Mouse (Mus musculus) limb, embryonic 15.5 days (tissue): ENCODE data around the gene Apol9a. TPM values are rescaled to one million over a fixed set of nuclear protein-coding genes. Genes with fewer than 3 reads are reported as not detected.
"Not testable (repeated sequence)": the region's sequence is repeated elsewhere in the genome, so short reads cannot be mapped to it uniquely, and the experiment has no call there.

Experiments
- ATAC-seq: fragments of 200-750 bp; cut with Nextera tagmentation; 2 replicates; pipeline ENCODE4 v1.8.0; 2017; ENCODE audit warnings: low read depth, moderate TSS enrichment; ENCODE audit not compliant: insufficient number of reproducible peaks, low FRiP score, low TSS enrichment
- H3K27ac ChIP-seq: fragments of 300-500 bp; sonication (generic); 2 replicates; pipeline ENCODE4 v1.5.1; 2015; ENCODE audit warnings: moderate library complexity, mild to moderate bottlenecking, inconsistent platforms
- H3K27me3 ChIP-seq: fragments of 300-500 bp; sonication (generic); 2 replicates; pipeline ENCODE4 v1.6.1; 2015; ENCODE audit warnings: inconsistent platforms
- H3K36me3 ChIP-seq: fragments of 300-500 bp; sonication (generic); 2 replicates; pipeline ENCODE4 v1.6.1; 2015; ENCODE audit warnings: inconsistent platforms
- H3K4me1 ChIP-seq: fragments of 300-500 bp; sonication (generic); 2 replicates; pipeline ENCODE4 v1.6.1; 2015; ENCODE audit warnings: inconsistent platforms
- H3K4me2 ChIP-seq: fragments of 300-500 bp; sonication (generic); 2 replicates; pipeline ENCODE4 v1.6.1; 2015; ENCODE audit warnings: mild to moderate bottlenecking, inconsistent platforms
- H3K4me3 ChIP-seq: fragments of 300-500 bp; sonication (generic); 2 replicates; pipeline ENCODE4 v1.5.1; 2015; ENCODE audit warnings: mild to moderate bottlenecking, inconsistent platforms
- H3K9ac ChIP-seq: fragments of 300-500 bp; sonication (generic); 2 replicates; pipeline ENCODE4 v1.6.1; 2015; ENCODE audit warnings: inconsistent platforms
- H3K9me3 ChIP-seq: fragments of 300-500 bp; sonication (generic); 2 replicates; pipeline ENCODE4 v1.6.1; 2016; ENCODE audit warnings: inconsistent platforms
- WGBS: fragments of 180-500 bp; shearing (Covaris S2); methylation state at CpG from one replicate; pipeline ENCODE4 v1.1.7; 2015; 5-methylcytosine and 5-hydroxymethylcytosine counted together
- polyA plus RNA-seq: library from polyadenylated mRNA; unstranded; fragments of >200 nt; fragmentation: Nextera tagmentation; extraction: Ambion mirVana; gene quantifications from 2 replicates; pipeline ENCODE4 v1.2.1, GENCODE M21; 2015

The Apol9a gene
- 0.14 TPM in 1 of 2 replicates, not detected in the other for polyA plus RNA-seq

DNA sequence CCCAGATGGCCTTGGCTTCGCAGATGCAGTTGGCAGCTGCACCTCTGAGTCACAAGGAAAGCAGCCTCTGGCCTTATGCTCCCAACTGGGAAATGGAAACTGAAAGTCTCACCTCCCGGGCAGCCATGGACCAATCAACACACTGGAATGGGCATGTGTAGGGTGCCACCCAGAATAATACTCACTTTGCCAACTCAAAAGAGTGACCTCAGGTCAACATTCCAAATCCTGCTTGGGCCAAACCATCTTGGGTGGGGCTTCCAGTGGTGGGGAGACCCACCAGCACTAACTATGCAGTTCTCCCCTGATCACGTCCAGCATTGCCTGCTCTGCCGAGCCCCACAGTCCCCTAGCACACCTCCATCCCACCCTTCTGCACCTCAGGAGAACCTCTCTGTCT, at the start of gene Apol9a:
Apol9a (minus strand) TSS at position 101 of the 400 bp plus-strand sequence.
- not testable (repeated sequence) for H3K9ac ChIP-seq, ATAC-seq, H3K4me1 ChIP-seq, H3K9me3 ChIP-seq, H3K36me3 ChIP-seq, H3K4me3 ChIP-seq, H3K27me3 ChIP-seq, H3K27ac ChIP-seq, H3K4me2 ChIP-seq
- WGBS: 58% methylated on average over 1 of the region's 4 CpGs

DNA sequence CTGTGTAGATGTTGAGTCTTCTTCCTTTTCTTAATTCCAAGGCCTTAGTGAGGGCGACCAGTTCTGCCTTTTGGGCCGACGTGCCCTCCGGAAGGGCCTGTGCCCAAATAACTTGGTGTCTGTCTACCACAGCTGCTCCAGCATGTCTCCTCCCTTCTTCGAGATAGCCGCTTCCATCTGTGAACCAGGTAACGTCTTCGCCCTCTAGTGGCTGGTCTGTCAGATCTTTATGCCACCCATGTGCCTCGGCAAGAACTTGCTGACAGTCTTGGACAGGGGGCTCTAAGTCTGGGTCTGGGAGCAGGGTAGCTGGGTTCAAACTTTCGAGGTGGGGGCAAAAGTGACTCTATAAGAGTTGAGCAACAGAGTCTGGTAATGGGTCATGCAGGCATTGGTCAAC, 39.0 kb upstream of the Apol9a start:
- ATAC-seq, H3K9me3 ChIP-seq, H3K4me1 ChIP-seq, H3K4me3 ChIP-seq, H3K9ac ChIP-seq, H3K36me3 ChIP-seq, H3K4me2 ChIP-seq, H3K27me3 ChIP-seq, H3K27ac ChIP-seq: not testable (repeated sequence)
- 48% methylated on average over 10 of the region's 10 CpGs for WGBS

DNA sequence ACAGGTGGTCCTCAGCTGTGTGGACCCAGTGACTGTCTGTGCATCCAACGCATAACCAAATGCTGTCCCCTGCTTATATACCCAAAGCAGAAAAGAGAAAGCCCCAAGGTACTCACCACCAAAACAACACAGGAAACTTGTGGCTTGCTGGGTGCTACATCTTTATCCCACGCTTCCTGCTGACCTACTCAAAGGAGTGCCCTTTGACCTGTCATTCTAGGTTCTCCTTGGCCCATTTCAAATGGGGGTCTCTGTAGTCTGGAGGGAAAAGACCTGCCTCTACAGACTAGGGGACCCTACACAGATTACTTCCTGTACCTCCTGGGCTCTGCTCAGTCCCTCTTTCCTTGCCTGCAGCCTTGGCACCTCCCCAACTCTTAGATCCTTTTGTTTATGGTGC, 36.5 kb upstream of the Apol9a start, which contains the start of gene Apol7b:
Apol7b (minus strand) TSS at position 101 of the 400 bp plus-strand sequence.
- not testable (repeated sequence) for H3K9ac ChIP-seq, H3K4me1 ChIP-seq, H3K4me2 ChIP-seq, H3K36me3 ChIP-seq, H3K9me3 ChIP-seq, H3K27me3 ChIP-seq, ATAC-seq, H3K27ac ChIP-seq, H3K4me3 ChIP-seq
- WGBS: 94% methylated on average over 2 of the region's 2 CpGs

DNA sequence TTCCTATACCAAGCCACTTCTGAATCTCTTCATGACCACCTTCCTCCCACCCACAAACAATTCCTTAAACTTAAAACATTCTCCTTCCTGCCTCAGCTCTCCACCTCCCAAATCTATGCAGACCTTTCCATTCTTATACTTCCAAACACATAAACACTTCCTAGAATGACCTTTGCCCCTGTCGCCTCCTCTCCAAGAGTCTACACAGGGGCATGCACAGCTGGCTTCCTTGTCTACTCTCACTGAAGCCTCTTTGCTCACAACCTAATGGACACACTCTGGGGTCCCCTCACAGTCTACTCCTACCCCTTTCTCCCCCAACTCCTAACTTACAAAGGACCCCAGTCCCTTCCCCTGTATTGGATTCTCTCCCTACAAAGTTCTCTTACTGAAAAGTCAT, 34.7 kb upstream of the Apol9a start:
- not testable (repeated sequence) for H3K27ac ChIP-seq, H3K4me1 ChIP-seq, ATAC-seq, H3K4me3 ChIP-seq, H3K9ac ChIP-seq, H3K36me3 ChIP-seq, H3K27me3 ChIP-seq, H3K4me2 ChIP-seq, H3K9me3 ChIP-seq
- 65% methylated on average over 1 of the region's 1 CpGs for WGBS

DNA sequence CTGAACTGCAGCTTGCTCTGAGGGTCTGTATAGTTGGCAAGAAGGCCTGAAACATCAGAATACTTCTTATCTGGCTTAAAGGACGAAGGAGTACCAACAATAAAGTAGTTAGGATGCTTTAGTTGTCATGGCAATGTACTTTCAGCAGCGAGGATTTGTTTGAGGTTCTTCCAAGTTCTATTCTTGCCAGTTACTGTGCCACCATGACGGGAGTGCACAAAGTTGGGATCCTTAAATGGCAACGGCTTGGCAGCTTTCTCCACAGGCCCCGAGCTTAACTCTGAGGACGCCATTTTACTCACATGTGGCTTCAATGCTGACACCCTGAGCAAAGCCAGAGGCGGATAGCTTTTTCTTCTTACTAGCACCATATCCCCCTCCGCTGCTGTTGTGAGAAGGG, 33.8 kb upstream of the Apol9a start:
- not testable (repeated sequence) for H3K4me2 ChIP-seq, H3K27ac ChIP-seq, ATAC-seq, H3K4me3 ChIP-seq, H3K9ac ChIP-seq, H3K9me3 ChIP-seq, H3K27me3 ChIP-seq, H3K36me3 ChIP-seq, H3K4me1 ChIP-seq
- 69% methylated on average over 8 of the region's 8 CpGs for WGBS

DNA sequence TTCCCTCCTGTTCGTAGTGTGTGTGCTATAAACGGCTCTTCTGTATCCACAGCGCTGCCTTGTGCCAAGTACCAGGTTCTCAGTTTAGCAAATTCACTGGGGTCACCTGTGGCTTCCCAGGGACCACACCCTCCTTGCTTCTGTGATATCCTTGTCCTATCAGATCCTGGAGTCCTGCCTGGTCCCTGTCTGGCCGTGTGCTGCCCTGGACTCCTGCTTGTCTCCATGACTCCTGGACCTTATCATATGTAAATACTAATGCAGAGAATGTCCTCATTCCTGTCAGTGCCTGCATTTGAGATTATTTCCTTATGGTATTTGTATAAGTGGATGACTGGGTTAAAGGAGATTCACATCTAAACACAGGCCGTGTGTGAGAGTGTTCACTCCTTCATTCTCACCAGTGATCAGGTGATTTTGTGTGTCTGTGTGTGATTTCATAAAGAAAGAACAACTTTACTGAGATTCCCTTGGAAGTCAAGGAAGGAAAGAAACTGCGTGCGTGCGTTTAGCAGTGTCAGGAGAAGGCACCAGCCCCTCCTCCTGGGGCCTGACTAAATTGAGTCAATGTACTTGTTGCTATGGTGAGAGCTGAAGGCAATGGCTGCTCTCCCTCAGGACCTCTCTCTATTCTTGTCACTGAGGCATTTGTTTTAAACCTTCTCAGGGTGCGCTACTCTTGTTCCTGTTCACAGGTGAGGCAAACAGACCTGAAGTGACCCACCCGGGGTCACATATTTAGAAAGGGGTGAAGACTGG, 17.9 kb upstream of the Apol9a start:
- H3K4me1 ChIP-seq, H3K4me3 ChIP-seq, H3K27me3 ChIP-seq, H3K36me3 ChIP-seq, H3K4me2 ChIP-seq, ATAC-seq, H3K9me3 ChIP-seq, H3K9ac ChIP-seq, H3K27ac ChIP-seq: not testable (repeated sequence)
- 70% methylated on average over 9 of the region's 10 CpGs for WGBS

DNA sequence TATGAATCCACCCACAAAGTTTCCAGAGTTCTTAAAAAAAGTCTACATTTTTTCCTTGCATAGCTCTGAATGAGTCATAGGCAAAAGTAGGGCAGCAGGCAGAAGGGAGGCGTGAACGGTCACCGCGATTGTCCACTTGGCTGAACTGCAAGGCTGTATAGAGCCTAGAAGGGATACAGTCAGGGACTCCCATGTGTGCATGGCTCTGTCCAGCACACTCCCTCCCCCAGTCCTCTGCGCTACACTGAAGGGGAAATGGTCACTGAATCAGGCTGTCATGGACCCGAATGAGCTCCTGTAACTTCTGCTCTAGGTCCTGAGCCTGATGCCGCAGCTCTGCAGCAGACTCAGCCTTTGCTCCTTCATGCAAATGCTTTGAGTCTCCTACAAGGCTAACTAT, 12.0 kb upstream of the Apol9a start:
- H3K4me1 ChIP-seq, ATAC-seq, H3K9ac ChIP-seq, H3K27ac ChIP-seq, H3K4me3 ChIP-seq, H3K27me3 ChIP-seq, H3K4me2 ChIP-seq, H3K36me3 ChIP-seq, H3K9me3 ChIP-seq: not testable (repeated sequence)
- 75% methylated on average over 3 of the region's 7 CpGs for WGBS

DNA sequence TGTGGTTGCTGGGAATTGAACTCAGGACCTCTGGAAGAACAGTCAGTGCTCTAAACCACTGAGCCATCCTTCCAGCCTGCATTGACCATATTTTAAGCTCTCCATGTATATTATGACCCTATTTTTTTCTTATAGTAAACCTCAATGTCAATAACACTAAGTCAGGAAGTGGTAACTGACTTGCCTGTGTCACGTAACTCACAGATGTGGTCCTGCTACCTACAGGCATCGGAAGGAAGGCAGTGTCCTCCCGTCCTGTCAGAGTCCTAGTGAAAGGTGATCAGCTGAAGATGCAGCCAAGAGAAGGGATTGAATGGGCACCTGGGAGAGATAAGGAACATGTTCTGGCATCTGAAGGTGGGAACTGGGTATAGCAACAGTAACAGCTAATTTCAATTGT, 8.7 kb upstream of the Apol9a start:
- H3K36me3 ChIP-seq, H3K4me2 ChIP-seq, H3K9ac ChIP-seq, H3K9me3 ChIP-seq, H3K27me3 ChIP-seq, H3K4me1 ChIP-seq, H3K4me3 ChIP-seq, ATAC-seq, H3K27ac ChIP-seq: not testable (repeated sequence)
- no CpG with 5 or more reads among the region's 3 CpGs for WGBS

DNA sequence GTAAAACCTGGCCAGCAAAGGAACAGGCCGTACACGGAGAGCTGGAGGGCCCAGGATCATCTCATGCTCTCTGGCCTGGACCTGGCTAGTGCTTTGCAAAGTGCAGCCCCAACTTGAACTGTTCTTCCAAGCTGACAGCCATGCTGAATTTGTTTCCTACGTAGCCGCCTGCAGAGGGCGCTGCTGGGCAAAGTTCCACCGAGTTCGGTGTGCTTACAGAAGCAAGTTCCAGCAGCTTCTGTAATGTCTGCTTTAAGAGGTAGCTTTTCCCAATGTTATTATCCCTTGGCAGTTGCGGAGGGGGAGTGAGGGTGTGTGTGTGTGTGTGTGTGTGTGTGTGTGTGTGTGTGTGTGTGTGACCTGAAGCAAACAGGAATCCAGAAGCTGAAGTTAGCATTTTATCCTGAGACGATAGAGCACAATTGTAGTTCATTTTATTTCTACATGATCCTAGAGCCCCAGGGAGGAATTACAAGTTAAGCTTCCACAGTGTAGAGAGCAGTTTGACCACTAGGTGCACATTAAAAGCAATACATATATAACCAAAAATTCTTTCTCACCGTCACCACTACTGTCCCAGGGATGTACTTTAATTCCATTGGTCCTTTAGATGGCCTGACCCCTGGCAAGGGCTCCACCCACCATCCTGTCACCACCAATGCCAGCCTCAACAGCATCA, 5.9 kb upstream of the Apol9a start:
- not testable (repeated sequence) for H3K27me3 ChIP-seq, H3K4me2 ChIP-seq, H3K36me3 ChIP-seq, H3K9me3 ChIP-seq, H3K4me1 ChIP-seq, ATAC-seq, H3K4me3 ChIP-seq, H3K27ac ChIP-seq, H3K9ac ChIP-seq
- WGBS: 20% methylated on average over 3 of the region's 10 CpGs

DNA sequence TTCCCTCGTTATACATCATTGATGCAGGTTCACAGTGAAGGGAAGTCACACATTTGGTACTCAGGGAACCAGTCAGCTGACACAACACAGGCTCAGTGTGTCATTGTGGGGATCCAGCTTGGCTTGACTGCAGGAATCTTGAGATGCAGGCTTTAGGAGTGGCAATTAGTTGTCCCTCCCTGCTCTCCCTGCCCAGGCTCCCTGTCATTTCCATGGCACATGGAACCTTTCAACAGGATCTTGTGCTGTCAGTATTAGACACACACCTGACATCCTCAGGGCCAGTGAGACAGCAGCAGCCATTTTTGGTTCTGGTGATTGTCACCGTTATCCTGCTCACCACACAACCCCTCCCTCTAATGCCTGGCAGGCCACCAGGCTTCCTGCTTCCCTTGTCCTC, 4.7 kb upstream of the Apol9a start:
- not testable (repeated sequence) for H3K4me1 ChIP-seq, ATAC-seq, H3K27ac ChIP-seq, H3K36me3 ChIP-seq, H3K4me2 ChIP-seq, H3K9me3 ChIP-seq, H3K4me3 ChIP-seq, H3K9ac ChIP-seq, H3K27me3 ChIP-seq
- WGBS: 67% methylated on average over 2 of the region's 2 CpGs

DNA sequence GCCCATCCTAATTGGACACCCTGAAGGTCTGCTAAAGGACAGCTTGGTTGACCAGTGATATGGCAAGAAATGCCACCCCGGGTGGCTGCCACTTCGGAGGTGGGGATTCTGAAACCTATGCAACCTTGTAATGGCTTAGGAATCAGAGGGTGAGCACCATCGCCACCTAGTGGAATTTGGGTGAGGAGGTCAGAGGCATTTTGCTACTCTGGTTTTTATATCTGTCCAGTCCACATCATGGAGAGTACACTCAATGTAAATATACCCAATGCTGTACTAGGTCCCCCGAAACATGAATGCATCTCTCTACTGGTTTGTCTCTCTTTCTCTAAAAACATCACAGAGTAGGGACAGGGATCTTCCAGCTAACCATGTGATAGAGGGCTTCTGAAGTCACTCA, 1.8 kb upstream of the Apol9a start:
- 27% methylated on average over 4 of the region's 4 CpGs for WGBS

DNA sequence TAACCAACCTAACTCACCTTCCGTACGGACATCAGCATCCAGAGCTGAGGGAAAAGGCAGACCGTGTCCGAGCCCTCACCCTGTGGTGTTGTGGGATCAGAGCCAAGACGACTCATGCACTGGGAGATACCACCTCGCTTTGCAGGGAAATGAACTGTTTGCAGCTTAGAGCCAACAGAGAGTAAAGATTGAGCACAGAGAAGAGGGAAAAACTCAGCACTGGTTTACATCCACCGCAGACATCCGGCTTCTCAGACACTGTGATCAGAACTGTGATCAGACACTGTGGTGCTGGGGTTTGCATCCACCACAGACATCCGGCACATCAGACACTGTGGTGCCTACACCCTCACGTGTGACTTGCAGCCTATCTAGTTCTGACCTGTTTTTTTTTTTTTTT, 4.6 kb downstream of the Apol9a start:
- not testable (repeated sequence) for H3K36me3 ChIP-seq, H3K9ac ChIP-seq, H3K27me3 ChIP-seq, H3K4me3 ChIP-seq, ATAC-seq, H3K4me2 ChIP-seq, H3K27ac ChIP-seq, H3K4me1 ChIP-seq, H3K9me3 ChIP-seq
- WGBS: 64% methylated on average over 10 of the region's 10 CpGs

More for the DNA sequence above, 1.8 kb upstream of the Apol9a start:
- not testable (repeated sequence) for H3K4me1 ChIP-seq, ATAC-seq, H3K9ac ChIP-seq, H3K27me3 ChIP-seq, H3K27ac ChIP-seq, H3K9me3 ChIP-seq, H3K4me2 ChIP-seq, H3K36me3 ChIP-seq, H3K4me3 ChIP-seq
